Mouse (Mus musculus) midbrain, embryonic 16.5 days (tissue): ENCODE measurements around the gene Shisal2a. TPM values are rescaled to one million over a fixed set of nuclear protein-coding genes. Genes with fewer than 3 reads are reported as not detected.

ENCODE experiments used
- ATAC-seq: fragments of 200-750 bp; cut with Nextera tagmentation; 2 replicates; pipeline ENCODE4 v1.8.0; 2017; ENCODE audit warnings: moderate TSS enrichment
- H3K27ac ChIP-seq: fragments of 300-500 bp; sonication (generic); 2 replicates; pipeline ENCODE4 v1.5.1; 2014; ENCODE audit warnings: mild to moderate bottlenecking, low read length, mixed read lengths
- H3K27me3 ChIP-seq: fragments of 300-500 bp; sonication (generic); 2 replicates; pipeline ENCODE4 v1.6.1; 2014; ENCODE audit warnings: low read depth, low read length, mixed read lengths; ENCODE audit not compliant: control insufficient read depth, insufficient read depth
- H3K36me3 ChIP-seq: fragments of 300-500 bp; sonication (generic); 2 replicates; pipeline ENCODE4 v1.6.1; 2014; ENCODE audit warnings: mild to moderate bottlenecking, low read length, moderate library complexity, mixed read lengths; ENCODE audit not compliant: control insufficient read depth, insufficient read depth
- H3K4me1 ChIP-seq: fragments of 300-500 bp; sonication (generic); 2 replicates; pipeline ENCODE4 v1.6.1; 2014; ENCODE audit warnings: mild to moderate bottlenecking, low read length, mixed read lengths; ENCODE audit not compliant: control insufficient read depth, insufficient read depth
- H3K4me2 ChIP-seq: fragments of 300-500 bp; sonication (generic); 2 replicates; pipeline ENCODE4 v1.6.1; 2014; ENCODE audit warnings: mild to moderate bottlenecking, low read length, mixed read lengths
- H3K4me3 ChIP-seq: fragments of 300-500 bp; sonication (generic); 2 replicates; pipeline ENCODE4 v1.5.1; 2014; ENCODE audit warnings: low read depth, mild to moderate bottlenecking, low read length, moderate library complexity, mixed read lengths
- H3K9ac ChIP-seq: fragments of 300-500 bp; sonication (generic); 2 replicates; pipeline ENCODE4 v1.6.1; 2014; ENCODE audit warnings: low read depth, low read length, mixed read lengths
- H3K9me3 ChIP-seq: fragments of 300-500 bp; sonication (generic); replicated peaks from 2 replicates; pipeline ENCODE4 v1.6.1; 2014; ENCODE audit warnings: mild to moderate bottlenecking, low read length, mixed read lengths; ENCODE audit not compliant: control insufficient read depth, poor library complexity, severe bottlenecking
- WGBS: fragments of 180-500 bp; shearing (Covaris S2); extraction: QIAGEN DNeasy Blood & Tissue Kit; methylation state at CpG from one replicate; pipeline ENCODE4 v1.1.7; 2014; 5-methylcytosine and 5-hydroxymethylcytosine counted together
- polyA plus RNA-seq: library from polyadenylated mRNA; unstranded; fragments of >200 nt; fragmentation: Nextera tagmentation; extraction: Ambion mirVana; gene quantifications from 2 replicates; pipeline ENCODE4 v1.2.1, GENCODE M21; 2015

Gene Shisal2a
- polyA plus RNA-seq, 1 experiment from 2014 or later = 6.8 TPM

- ATAC-seq = peak; percentile 59
- 0 out of 2 replicates have a peak, but pooled peaks cover 4% of the 10 kb centered on the region for H3K27me3 ChIP-seq
- 2% methylated on average over 16 of the region's 18 CpGs for WGBS
- H3K9me3 ChIP-seq = no peaks in the 10 kb centered on the region
- H3K4me1 ChIP-seq = peaks cover 10% of the 10 kb centered on the region
- H3K27ac ChIP-seq = peak overlapping the region; percentile 70
- peak overlapping the region; percentile 59 for H3K9ac ChIP-seq
- H3K4me3 ChIP-seq = peak overlapping the region; percentile 30
- H3K4me2 ChIP-seq = peak overlapping the region; percentile 64
- no peaks in the 10 kb centered on the region for H3K36me3 ChIP-seq
Measured at GRCm38 (mm10) chr4:108387681-108388253, 4.6 kb upstream of the Shisal2a start.

DNA sequence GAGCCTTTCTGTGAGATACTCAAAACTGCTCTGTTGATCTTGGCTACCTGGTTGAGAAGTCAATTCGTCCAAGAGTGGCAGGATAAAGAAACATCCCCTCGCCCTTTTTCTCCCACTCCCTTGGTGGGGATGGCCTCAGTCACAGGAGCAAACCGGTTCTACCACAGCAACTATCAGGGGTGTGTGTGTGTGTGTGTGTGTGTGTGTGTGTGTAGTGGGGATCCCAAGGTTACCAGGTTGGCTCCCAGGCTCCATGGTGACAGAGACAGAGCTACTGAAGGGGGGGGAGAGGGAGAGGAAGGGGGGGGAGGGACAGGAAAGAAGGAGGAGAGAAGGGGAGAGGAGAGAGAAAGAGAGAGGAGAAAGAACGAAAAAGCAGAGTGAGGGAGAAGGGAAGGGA is 4.0 kb upstream of the Shisal2a start:
- Histone ChIP-seq H3K9me3 (no peaks in the 10 kb centered on the region), H3K9ac (peak overlapping the region; percentile 59; the same call in 1 of the 2 replicates), H3K36me3 (no peaks in the 10 kb centered on the region), H3K4me1 (peaks cover 10% of the 10 kb centered on the region), H3K4me2 (peak overlapping the region; percentile 64), H3K4me3 (no peak overlapping the region), H3K27me3 (peaks cover 4% of the 10 kb centered on the region; the same call in 1 of the 2 replicates), H3K27ac (peak overlapping the region; percentile 70)
- ATAC-seq = peak; percentile 19; the same call in 1 of the 2 replicates
- 36% methylated on average over 4 of the region's 4 CpGs for WGBS

GRCm38 (mm10) chr4:108386087-108386486 is 2.9 kb upstream of the Shisal2a start:
- Histone ChIP-seq H3K4me3 (no peak overlapping the region), H3K4me2 (no peak overlapping the region), H3K9me3 (no peaks in the 10 kb centered on the region), H3K27me3 (peaks cover 4% of the 10 kb centered on the region; the same call in 1 of the 2 replicates), H3K4me1 (peaks cover 10% of the 10 kb centered on the region), H3K36me3 (no peaks in the 10 kb centered on the region), H3K9ac (no peak overlapping the region), H3K27ac (no peak overlapping the region)
- no peak for ATAC-seq
- WGBS = 31% methylated on average over 1 of the region's 1 CpGs

DNA sequence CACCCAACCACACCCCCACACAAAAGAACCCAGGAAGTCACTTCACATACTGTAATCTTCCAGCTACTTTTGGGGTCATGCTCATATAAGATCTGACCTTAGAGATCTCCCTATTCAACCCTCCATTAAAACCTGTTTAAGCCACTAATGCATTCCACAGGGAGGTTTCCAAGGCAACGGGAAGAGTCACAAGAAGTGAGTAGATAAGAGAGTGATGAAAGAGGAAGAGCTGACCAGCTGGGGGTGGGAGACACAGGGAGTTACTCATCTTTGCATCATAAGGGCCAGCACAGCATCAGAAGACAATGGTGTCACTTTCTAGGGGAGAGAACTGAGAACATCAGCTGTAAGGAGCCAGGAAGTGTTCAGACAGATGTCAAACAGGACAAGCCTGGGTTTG is 3.0 kb downstream of the Shisal2a start:
- H3K27ac ChIP-seq = no peak overlapping the region
- H3K4me1 ChIP-seq = no peaks in the 10 kb centered on the region; the same call in 1 of the 2 replicates
- no peak overlapping the region for H3K9ac ChIP-seq
- no peaks in the 10 kb centered on the region for H3K9me3 ChIP-seq
- no peak overlapping the region for H3K4me3 ChIP-seq
- H3K4me2 ChIP-seq = no peak overlapping the region
- H3K36me3 ChIP-seq = no peaks in the 10 kb centered on the region
- peaks cover 4% of the 10 kb centered on the region; the same call in 1 of the 2 replicates for H3K27me3 ChIP-seq
- 16% methylated on average over 1 of the region's 1 CpGs for WGBS
- no peak for ATAC-seq

- H3K4me1 ChIP-seq = no peaks in the 10 kb centered on the region; the same call in 1 of the 2 replicates
- no peak for ATAC-seq
- no peaks in the 10 kb centered on the region for H3K36me3 ChIP-seq
- no peak overlapping the region for H3K4me3 ChIP-seq
- peaks cover 4% of the 10 kb centered on the region; the same call in 1 of the 2 replicates for H3K27me3 ChIP-seq
- no peaks in the 10 kb centered on the region for H3K9me3 ChIP-seq
- no peak overlapping the region for H3K4me2 ChIP-seq
- H3K27ac ChIP-seq = no peak overlapping the region
- no peak overlapping the region for H3K9ac ChIP-seq
- 86% methylated on average over 3 of the region's 3 CpGs for WGBS
Measured at GRCm38 (mm10) chr4:108379476-108379875, 3.7 kb downstream of the Shisal2a start.

- WGBS = 83% methylated on average over 3 of the region's 3 CpGs
- ATAC-seq = no peak
- Histone ChIP-seq H3K36me3 (no peaks in the 10 kb centered on the region), H3K9me3 (no peaks in the 10 kb centered on the region), H3K27me3 (no peaks in the 10 kb centered on the region), H3K4me3 (no peak overlapping the region), H3K4me2 (no peak overlapping the region), H3K9ac (no peak overlapping the region), H3K27ac (no peak overlapping the region), H3K4me1 (no peaks in the 10 kb centered on the region)
Measured at GRCm38 (mm10) chr4:108372166-108372565, 11.0 kb downstream of the Shisal2a start.

- Histone ChIP-seq H3K4me1 (no peaks in the 10 kb centered on the region), H3K36me3 (no peaks in the 10 kb centered on the region), H3K9me3 (no peaks in the 10 kb centered on the region), H3K27ac (no peak overlapping the region), H3K9ac (no peak overlapping the region), H3K4me2 (no peak overlapping the region), H3K4me3 (no peak overlapping the region), H3K27me3 (no peaks in the 10 kb centered on the region)
- no peak for ATAC-seq
- WGBS = 92% methylated on average over 3 of the region's 3 CpGs
Measured at GRCm38 (mm10) chr4:108371421-108371820, 11.7 kb downstream of the Shisal2a start.

- Histone ChIP-seq H3K9ac (no peak overlapping the region), H3K27me3 (no peaks in the 10 kb centered on the region), H3K36me3 (no peaks in the 10 kb centered on the region), H3K4me1 (no peaks in the 10 kb centered on the region), H3K9me3 (no peaks in the 10 kb centered on the region), H3K27ac (no peak overlapping the region), H3K4me2 (no peak overlapping the region), H3K4me3 (no peak overlapping the region)
- 68% methylated on average over 4 of the region's 4 CpGs for WGBS
- ATAC-seq = no peak
Measured at GRCm38 (mm10) chr4:108370409-108370808, 12.7 kb downstream of the Shisal2a start.

DNA sequence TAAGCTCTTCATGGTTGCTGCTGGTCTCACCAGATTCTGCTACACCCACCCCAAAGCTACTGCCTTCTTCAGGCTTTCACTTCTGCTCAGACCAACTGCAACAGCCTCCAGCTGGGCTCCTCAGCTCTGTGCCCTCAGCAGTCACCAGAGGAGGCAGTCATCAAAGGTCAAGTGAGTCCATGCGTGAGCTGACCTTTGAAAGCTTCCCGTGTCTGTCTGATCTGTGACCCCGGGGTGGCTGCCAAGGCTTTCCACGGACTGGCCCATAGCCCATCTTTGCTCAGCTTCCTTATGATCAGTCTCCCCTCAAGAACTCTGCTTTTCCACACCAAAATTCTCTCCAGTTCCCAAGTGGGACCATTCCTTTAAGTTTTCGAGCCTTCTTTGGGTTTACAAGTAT is 13.9 kb downstream of the Shisal2a start:
- H3K36me3 ChIP-seq = no peaks in the 10 kb centered on the region
- WGBS = 39% methylated on average over 5 of the region's 5 CpGs

More for the DNA sequence above, 13.9 kb downstream of the Shisal2a start:
- H3K27me3 ChIP-seq = no peaks in the 10 kb centered on the region
- no peak overlapping the region for H3K9ac ChIP-seq
- ATAC-seq = no peak
- no peak overlapping the region for H3K4me2 ChIP-seq
- no peaks in the 10 kb centered on the region for H3K9me3 ChIP-seq
- no peaks in the 10 kb centered on the region; the same call in 1 of the 2 replicates for H3K4me1 ChIP-seq
- H3K27ac ChIP-seq = no peak overlapping the region
- H3K4me3 ChIP-seq = no peak overlapping the region
